8 mouse cellular contexts compared by ENCODE assay signal in genomic region chr8:71485142-71486135, GRCm38 (mm10). TPM values are rescaled to one million over a fixed set of nuclear protein-coding genes. Genes with fewer than 3 reads are reported as not detected.
A peak's percentile ranks its signal among the peaks of the same experiment; 100 is the strongest.
DNase-seq lines count a peak whose midpoint lies in the region; ATAC-seq and TF ChIP-seq lines count a peak whose summit lies in the region.

TSS of gene Ano8 (minus strand) at chr8:71485963.

- intact Hi-C loops in heart, postnatal 10 days (cut with DNase I) = loop anchor here (5.0 kb wide), 1 partner anchor 37 kb away; no protein-coding TSS in a partner anchor

- H3K9me3 ChIP-seq in CH12.LX (replicated peaks; ENCODE audit: low read length) = no peaks in the 10 kb centered on the region
- H3K9me3 ChIP-seq in forebrain, embryonic 14.5 days (replicated peaks; ENCODE audit: control insufficient read depth, low read length) = no peaks in the 10 kb centered on the region
- no peaks in the 10 kb centered on the region for H3K9me3 ChIP-seq in liver, postnatal 0 days (ENCODE audit: low read length)
- H3K9me3 ChIP-seq in neural tube, embryonic 13.5 days = no peaks in the 10 kb centered on the region

- H3K4me2 ChIP-seq in CH12.LX (ENCODE audit: insufficient read depth, low read depth, poor library complexity, severe bottlenecking) = peak within 1 kb of the TSS; percentile 58
- H3K4me2 ChIP-seq in forebrain, embryonic 14.5 days (ENCODE audit: low read length) = peak within 1 kb of the TSS; percentile 83
- peak within 1 kb of the TSS; percentile 78 for H3K4me2 ChIP-seq in liver, postnatal 0 days (ENCODE audit: low read depth, low read length)
- peak within 1 kb of the TSS; percentile 81 for H3K4me2 ChIP-seq in neural tube, embryonic 13.5 days

- TF ChIP-seq POLR2A in CH12.LX (IDR thresholded peaks at IDR 0.05; ENCODE audit: low read depth, low read length) = peak; percentile 29; the same call in 1 of the 2 replicates

- peak within 1 kb of the TSS; percentile 42 to 65 (median 56) for H3K4me3 ChIP-seq in CH12.LX (replicated peaks in 1 of 3; ENCODE audit: low read depth in 2 of 3, low read length in 2 of 3, poor library complexity in 1 of 3)
- peak within 1 kb of the TSS; percentile 88 for H3K4me3 ChIP-seq in forebrain, embryonic 14.5 days (ENCODE audit: low read depth, low read length)
- H3K4me3 ChIP-seq in liver, postnatal 0 days (ENCODE audit: low read depth, low read length) = peak within 1 kb of the TSS; percentile 57
- peak within 1 kb of the TSS; percentile 92 for H3K4me3 ChIP-seq in neural tube, embryonic 13.5 days

- in situ Hi-C loops in CH12.LX (cut with MboI; ENCODE audit: low pct_ligation_motif_present, low pct_unique_long_range_greater_than_20kb, low sequenced_read_pairs) = loop anchor here (5.0 kb wide), 1 partner anchor 37 kb away; no protein-coding TSS in a partner anchor

- H3K27me3 ChIP-seq in CH12.LX (replicated peaks) = no peaks in the 10 kb centered on the region
- no peaks in the 10 kb centered on the region for H3K27me3 ChIP-seq in forebrain, embryonic 14.5 days (replicated peaks; ENCODE audit: control insufficient read depth, insufficient read depth, low read length)
- no peaks in the 10 kb centered on the region; the same call in 1 of the 2 replicates for H3K27me3 ChIP-seq in liver, postnatal 0 days (ENCODE audit: insufficient read depth, low read length)
- H3K27me3 ChIP-seq in neural tube, embryonic 13.5 days = no peaks in the 10 kb centered on the region

- no peak for TF ChIP-seq EP300 in CH12.LX (IDR thresholded peaks at IDR 0.05; ENCODE audit: low read length)
- no peak for TF ChIP-seq EP300 in liver, postnatal 0 days (IDR thresholded peaks at IDR 0.05; ENCODE audit: low read depth)

- WGBS in forebrain, embryonic 14.5 days = 5% methylated on average over 47 of the region's 58 CpGs
- WGBS in liver, postnatal 0 days (ENCODE audit: insufficient replicate concordance) = 6% methylated on average over 43 of the region's 58 CpGs
- 5% methylated on average over 58 of the region's 58 CpGs for WGBS in neural tube, embryonic 13.5 days

- no peak for TF ChIP-seq CTCF in CH12.LX (conservative IDR thresholded peaks at IDR 0.05 in 1 of 2, IDR thresholded peaks at IDR 0.05 in 1 of 2; ENCODE audit: low read depth in 2 of 2, low read length in 2 of 2)
- TF ChIP-seq CTCF in liver, postnatal 0 days (IDR thresholded peaks at IDR 0.05; ENCODE audit: low read depth) = no peak

- no peak within 1 kb of the TSS for H3K27ac ChIP-seq in CH12.LX (ENCODE audit: insufficient read depth, low read depth)
- peak within 1 kb of the TSS; percentile 87 for H3K27ac ChIP-seq in forebrain, embryonic 14.5 days (ENCODE audit: low read depth, low read length)
- no peak within 1 kb of the TSS for H3K27ac ChIP-seq in liver, postnatal 0 days (ENCODE audit: low read depth)
- H3K27ac ChIP-seq in neural tube, embryonic 13.5 days (replicated peaks) = peak within 1 kb of the TSS; percentile 90

- TF ChIP-seq RAD21 in CH12.LX (IDR thresholded peaks at IDR 0.05; ENCODE audit: low read depth, low read length) = no peak

- peak within 1 kb of the TSS; percentile 67 for H3K9ac ChIP-seq in CH12.LX (ENCODE audit: insufficient read depth, low read depth)
- H3K9ac ChIP-seq in forebrain, embryonic 14.5 days (ENCODE audit: low read length) = peak within 1 kb of the TSS; percentile 97
- peak within 1 kb of the TSS; percentile 62 for H3K9ac ChIP-seq in liver, postnatal 0 days (replicated peaks)
- peak within 1 kb of the TSS; percentile 99 for H3K9ac ChIP-seq in neural tube, embryonic 13.5 days

- ATAC-seq in forebrain, embryonic 14.5 days = peak; percentile 81
- peak; percentile 9; the same call in 1 of the 2 replicates for ATAC-seq in liver, postnatal 0 days
- ATAC-seq in neural tube, embryonic 13.5 days (ENCODE audit: low read depth) = peak; percentile 77

- H3K4me1 ChIP-seq in CH12.LX (ENCODE audit: control insufficient read depth in 1 of 2, insufficient read depth in 2 of 2) = peaks cover 13 to 35% of the 10 kb centered on the region in 2 experiments
- peaks cover 12% of the 10 kb centered on the region for H3K4me1 ChIP-seq in forebrain, embryonic 14.5 days (ENCODE audit: control insufficient read depth, insufficient read depth, low read length)
- H3K4me1 ChIP-seq in liver, postnatal 0 days (ENCODE audit: insufficient read depth) = peaks cover 22% of the 10 kb centered on the region
- H3K4me1 ChIP-seq in neural tube, embryonic 13.5 days (replicated peaks) = peaks cover 74% of the 10 kb centered on the region

- dilution Hi-C loops in CH12.LX (cut with MboI; ENCODE audit: extremely low pct_ligation_motif_present, extremely low pct_unique_long_range_greater_than_20kb, low sequenced_read_pairs) = no loop called here

- peaks cover 4 to 19% of the 10 kb centered on the region in 2 experiments for H3K36me3 ChIP-seq in CH12.LX (replicated peaks in 1 of 2; ENCODE audit: control insufficient read depth in 1 of 2, insufficient read depth in 1 of 2, low read length in 1 of 2)
- peaks cover 43% of the 10 kb centered on the region for H3K36me3 ChIP-seq in forebrain, embryonic 14.5 days (ENCODE audit: control insufficient read depth, insufficient read depth, low read length)
- 0 out of 2 replicates have a peak, but pooled peaks cover 3% of the 10 kb centered on the region for H3K36me3 ChIP-seq in liver, postnatal 0 days (replicated peaks; ENCODE audit: insufficient read depth, low read length)
- H3K36me3 ChIP-seq in neural tube, embryonic 13.5 days = peaks cover 42% of the 10 kb centered on the region

- H3K79me2 ChIP-seq in CH12.LX (replicated peaks; ENCODE audit: control insufficient read depth, extremely low read depth, insufficient read depth, poor library complexity, severe bottlenecking) = peaks cover 12% of the 10 kb centered on the region; the same call in 1 of the 2 replicates

- peak; percentile 82 for DNase-seq in CH12.LX (ENCODE audit: extremely low read depth)
- peak; percentile 87 for DNase-seq in brain, embryonic 18.5 days (ENCODE audit: low read depth, low spot score)
- peak; percentile 95 for DNase-seq in forebrain, embryonic 14.5 days (ENCODE audit: low spot score)
- DNase-seq in heart, postnatal 10 days = peak; percentile 90 to 91
- peak; percentile 88 to 93 for DNase-seq in kidney, postnatal 4 days
- peak; percentile 77 for DNase-seq in liver, postnatal 0 days
- DNase-seq in telencephalon, adult 2 months (ENCODE audit: low read depth, low spot score) = peak; percentile 88

TF ChIP-seq in CH12.LX, 34 proteins besides CTCF, POLR2A, EP300 and RAD21:
- no peak for TF ChIP-seq KAT2A (IDR thresholded peaks at IDR 0.05; ENCODE audit: insufficient replicate concordance, low read length)
- peak; percentile 64 for TF ChIP-seq ELF1 (IDR thresholded peaks at IDR 0.05; ENCODE audit: low read depth, low read length)
- TF ChIP-seq IRF4 (IDR thresholded peaks at IDR 0.05; ENCODE audit: low read depth, low read length) = peak; percentile 51
- TF ChIP-seq E2F4 (IDR thresholded peaks at IDR 0.05; ENCODE audit: insufficient replicate concordance, low read depth, low read length) = no peak
- TF ChIP-seq HCFC1 (IDR thresholded peaks at IDR 0.05; ENCODE audit: low read depth, low read length) = peak; percentile 63
- peak; percentile 86 for TF ChIP-seq SIN3A (IDR thresholded peaks at IDR 0.05; ENCODE audit: low read length)
- TF ChIP-seq TCF12 (IDR thresholded peaks at IDR 0.05; ENCODE audit: low read depth, low read length) = peak; percentile 39; the same call in 1 of the 2 replicates
- peak; percentile 51 for TF ChIP-seq NRF1 (IDR thresholded peaks at IDR 0.05; ENCODE audit: low read depth, low read length)
- peak; percentile 92 for TF ChIP-seq MAZ (IDR thresholded peaks at IDR 0.05; ENCODE audit: low read depth, low read length)
TF ChIP-seq in CH12.LX: peak in this region for 7.

RNA-seq across cellular contexts. Expression of gene Ano8, which starts in this region (rescaled TPM):
- total RNA-seq in CH12.LX (2012; rRNA removed) (5.5 and 6.7 TPM in 2 replicates), CH12.LX (2014; rRNA removed) (1.8 and 1.9 TPM in 2 replicates)
- polyA plus RNA-seq in CH12.LX (2012; ENCODE audit: insufficient read length, low read depth) = 1.8 and 2.1 TPM in 2 replicates
- polyA plus RNA-seq in forebrain, embryonic 14.5 days (2014; fragmentation: Nextera tagmentation; extraction: Ambion mirVana) = 5.4 and 6.3 TPM in 2 replicates
- total RNA-seq in heart, postnatal 10 days (2021) = 10 to 100 TPM; 14.6 to 15.3 TPM
- polyA plus RNA-seq in liver, postnatal 0 days (2015; fragmentation: Nextera tagmentation; extraction: Ambion mirVana) = 0.14 and 0.27 TPM in 2 replicates
- 6.1 and 7.8 TPM in 2 replicates for polyA plus RNA-seq in neural tube, embryonic 13.5 days (2015; fragmentation: Nextera tagmentation; extraction: Ambion mirVana)

Comparison
In these comparisons a context has a peak if more than half of its experiments do, and no peak if none do; other contexts are left out.
1. Peak in DNase-seq, ATAC-seq, H3K4me3 ChIP-seq, H3K9ac ChIP-seq and H3K4me2 ChIP-seq in liver, postnatal 0 days; RNA of the gene not detected or under 1 TPM.
2. H3K27ac ChIP-seq: peak in forebrain, embryonic 14.5 days (single experiment) and neural tube, embryonic 13.5 days (single experiment); none in CH12.LX (single experiment) and liver, postnatal 0 days (single experiment).
3. ATAC-seq: peak in every context shown above with its lines; median percentile 81 in forebrain, embryonic 14.5 days; 77 in neural tube, embryonic 13.5 days; 9 in liver, postnatal 0 days.
4. Peak in every context shown above with its lines, with median percentiles within 50 percentile points of each other: DNase-seq, H3K4me2 ChIP-seq, H3K4me3 ChIP-seq and H3K9ac ChIP-seq.